Mouse (Mus musculus): ENCODE measurements around the gene Gstt1. TPM values are rescaled to one million over a fixed set of nuclear protein-coding genes. Genes with fewer than 3 reads are reported as not detected.
A peak's percentile ranks its signal among the peaks of the same experiment; 100 is the strongest.
"Not testable (repeated sequence)": the region's sequence is repeated elsewhere in the genome, so short reads cannot be mapped to it uniquely, and the experiment has no call there.

Gstt1 gene
- total RNA-seq (2022) = 10 to 100 TPM; 49.4 to 80.4 (median 66.3) TPM

- DNase-seq = peak; percentile 52
Observed at GRCm38 (mm10) chr10:75798176-75798696, at the start of gene Gstt1. Gene Gstt1 (minus strand): TSS chr10:75798584.

DNA sequence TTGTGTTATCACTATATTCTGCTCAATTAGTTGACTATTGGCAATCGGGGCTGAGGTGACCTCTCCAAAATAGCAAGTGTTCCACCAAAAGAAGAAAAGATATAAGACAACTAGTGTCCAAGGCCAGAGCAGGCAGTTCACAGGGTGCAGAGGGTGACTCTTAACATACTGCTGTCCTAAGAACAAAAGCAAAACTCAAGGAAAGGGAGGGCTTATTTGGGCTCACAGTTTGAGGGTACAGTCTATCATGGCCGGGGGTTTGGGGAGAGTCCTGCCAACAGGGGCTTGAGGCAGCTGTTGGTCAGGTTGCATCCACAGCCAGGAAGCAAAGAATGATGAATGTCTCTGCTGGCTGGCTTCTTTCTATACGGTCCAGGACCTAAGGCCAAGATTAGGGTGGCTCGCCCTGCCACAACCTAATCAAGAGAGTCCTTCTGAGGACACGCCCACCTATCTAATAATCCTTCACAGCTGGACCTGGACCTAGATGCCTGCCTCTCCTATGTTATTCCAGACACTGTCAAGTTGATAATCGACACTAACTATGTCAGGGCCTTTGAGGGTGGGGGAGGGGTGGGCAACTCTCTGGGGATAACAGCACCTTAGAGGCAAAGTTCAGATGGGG, 47.0 kb upstream of the Gstt1 start:
- no peak for DNase-seq

DNA sequence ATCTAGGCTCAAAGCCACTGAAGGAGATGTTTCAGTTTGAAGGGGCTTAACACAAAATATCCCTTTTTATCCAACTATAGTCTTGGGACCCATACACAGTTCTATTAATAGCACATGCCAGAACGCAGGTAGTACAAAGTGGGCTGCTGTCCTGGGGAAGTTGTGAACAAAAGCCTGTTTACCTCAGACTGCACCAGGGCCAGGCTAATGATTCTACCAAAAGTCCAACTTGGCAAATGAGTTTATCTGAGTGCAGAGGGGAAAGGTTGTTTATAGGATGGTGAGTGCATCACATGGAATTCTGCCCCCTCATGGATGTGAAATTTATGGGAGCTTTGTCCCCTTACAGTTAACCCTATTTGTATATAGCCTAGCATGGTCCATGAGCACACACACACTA, 46.4 kb upstream of the Gstt1 start:
- DNase-seq = no peak

GRCm38 (mm10) chr10:75843898-75844297, 45.5 kb upstream of the Gstt1 start:
- not testable (repeated sequence) for DNase-seq

DNA sequence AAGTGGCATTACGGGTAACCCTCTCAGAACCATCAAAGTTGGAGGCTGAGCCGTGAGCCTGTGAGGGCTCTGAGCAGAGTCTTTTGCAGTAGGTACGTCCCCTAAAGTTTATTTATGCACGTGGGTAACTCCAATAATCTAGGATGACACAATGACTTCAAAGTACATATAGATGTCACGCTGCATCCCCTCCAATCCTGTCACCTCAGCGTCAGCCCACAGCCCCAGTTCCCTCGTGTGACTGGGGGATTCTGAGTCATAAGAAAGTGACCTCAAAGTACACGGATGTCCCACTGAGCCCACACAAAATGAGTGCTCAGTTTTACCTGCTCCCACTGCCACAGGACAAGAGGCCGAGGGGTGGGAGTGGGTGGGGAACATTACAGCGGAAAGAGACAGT, 40.7 kb upstream of the Gstt1 start:
- no peak for DNase-seq

DNA sequence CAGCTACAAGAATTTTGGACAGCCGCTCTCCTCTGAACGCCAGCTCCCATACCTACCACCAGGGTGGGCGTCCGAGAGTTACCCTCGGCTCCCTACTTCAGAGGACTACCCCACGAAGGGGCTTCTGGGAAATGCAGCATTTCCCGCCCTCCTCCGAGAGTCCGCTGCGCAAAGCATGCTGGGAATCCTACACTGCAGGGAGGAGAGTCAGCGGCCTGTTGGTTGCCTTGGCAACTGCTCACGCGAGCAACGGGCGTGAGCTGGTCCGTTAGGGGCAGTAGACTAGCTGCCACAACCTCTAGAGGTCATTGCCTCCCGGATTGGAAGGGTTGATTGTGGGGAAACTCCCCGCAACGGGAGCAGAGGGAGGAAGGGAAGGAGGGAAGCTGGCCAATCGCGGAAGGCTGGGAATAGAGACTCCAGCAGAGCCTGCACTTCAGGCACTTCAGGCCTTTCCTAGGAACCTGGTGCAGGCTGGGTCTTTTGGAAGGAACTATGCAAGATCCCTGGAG, 38.9 kb upstream of the Gstt1 start, which contains the start of gene Gstt2:
TSS of gene Gstt2 (minus strand) at position 177 of the 512 bp plus-strand sequence.
- DNase-seq = peak; percentile 95

GRCm38 (mm10) chr10:75835761-75836531, 37.6 kb upstream of the Gstt1 start:
- DNase-seq = no peak

GRCm38 (mm10) chr10:75835307-75835706, 36.9 kb upstream of the Gstt1 start:
- DNase-seq = peak; percentile 80

GRCm38 (mm10) chr10:75834721-75835120, 36.3 kb upstream of the Gstt1 start:
- no peak for DNase-seq

DNA sequence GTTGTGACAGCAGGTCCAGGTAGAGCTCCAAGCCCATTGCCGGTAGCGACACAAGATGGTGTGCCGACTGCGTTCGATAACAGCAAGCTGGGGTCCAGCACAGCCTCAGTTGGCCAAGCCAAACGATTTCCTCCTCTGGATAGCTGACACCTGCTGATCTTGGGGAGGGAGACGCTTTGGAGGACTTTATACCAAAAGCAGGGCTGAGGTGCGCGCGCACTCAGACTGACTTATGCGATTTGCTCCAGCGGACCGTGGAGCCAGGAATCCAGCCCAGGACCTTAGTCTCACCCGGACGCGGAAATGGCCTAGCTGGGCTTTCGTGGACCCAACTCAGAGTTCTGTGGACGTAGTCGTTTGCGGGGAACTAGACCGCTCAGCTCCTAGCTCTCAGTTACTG, 35.9 kb upstream of the Gstt1 start:
- DNase-seq = peak; percentile 68

- no peak for DNase-seq
Observed at GRCm38 (mm10) chr10:75833456-75834080, 35.2 kb upstream of the Gstt1 start.

GRCm38 (mm10) chr10:75832272-75832895, 34.0 kb upstream of the Gstt1 start:
- peak; percentile 74 for DNase-seq

- DNase-seq = no peak
Observed at GRCm38 (mm10) chr10:75830275-75830670, 31.9 kb upstream of the Gstt1 start.

- DNase-seq = no peak
Observed at GRCm38 (mm10) chr10:75829529-75830274, 31.3 kb upstream of the Gstt1 start.

GRCm38 (mm10) chr10:75828500-75828931, 30.1 kb upstream of the Gstt1 start:
- no peak for DNase-seq

GRCm38 (mm10) chr10:75827668-75828360, 29.4 kb upstream of the Gstt1 start:
- peak; percentile 67 for DNase-seq

DNA sequence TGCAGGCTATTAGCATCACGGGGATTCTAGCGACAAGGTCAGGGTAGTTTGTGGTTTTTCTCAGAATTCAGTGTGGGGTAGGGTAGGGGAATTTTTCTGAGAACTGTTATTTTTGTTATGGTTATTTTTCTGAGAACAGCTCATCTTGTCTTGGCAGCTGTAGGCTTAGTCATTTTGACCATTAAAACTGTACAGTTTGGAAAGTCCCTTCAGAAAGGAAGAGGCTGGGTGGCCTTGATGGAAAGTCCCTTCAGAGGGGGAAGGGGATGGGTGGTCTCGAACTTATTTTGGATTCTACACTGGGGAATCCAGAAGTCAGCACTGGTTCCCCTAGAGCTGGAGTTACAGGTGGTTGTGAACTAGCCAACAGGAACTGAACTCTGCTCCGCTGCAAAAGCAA, 26.1 kb upstream of the Gstt1 start:
- DNase-seq = no peak

GRCm38 (mm10) chr10:75823782-75824181, 25.4 kb upstream of the Gstt1 start:
- DNase-seq = no peak

DNA sequence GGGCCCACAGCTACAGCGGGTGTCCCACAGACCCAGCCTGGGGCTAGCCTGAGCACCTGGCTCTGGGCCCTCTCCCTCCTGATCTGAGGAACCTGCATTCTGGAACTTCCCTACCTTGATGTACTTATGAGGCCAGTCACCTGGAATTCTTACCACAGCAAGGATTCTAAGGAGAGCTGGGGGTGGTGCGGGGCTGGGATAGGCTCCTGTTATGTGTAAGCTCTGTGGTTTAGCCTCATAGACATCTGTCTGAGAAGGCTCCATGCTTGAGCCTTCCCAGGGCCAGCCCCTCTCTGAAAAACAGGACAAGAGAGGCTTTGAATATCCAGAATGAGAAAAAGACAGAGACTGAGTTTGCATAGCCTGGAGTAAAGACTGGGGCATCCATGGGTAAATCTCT, 24.1 kb upstream of the Gstt1 start, which contains the start of gene Gstt4:
TSS of gene Gstt4 (minus strand) at position 101 of the 400 bp plus-strand sequence.
- no peak for DNase-seq

DNA sequence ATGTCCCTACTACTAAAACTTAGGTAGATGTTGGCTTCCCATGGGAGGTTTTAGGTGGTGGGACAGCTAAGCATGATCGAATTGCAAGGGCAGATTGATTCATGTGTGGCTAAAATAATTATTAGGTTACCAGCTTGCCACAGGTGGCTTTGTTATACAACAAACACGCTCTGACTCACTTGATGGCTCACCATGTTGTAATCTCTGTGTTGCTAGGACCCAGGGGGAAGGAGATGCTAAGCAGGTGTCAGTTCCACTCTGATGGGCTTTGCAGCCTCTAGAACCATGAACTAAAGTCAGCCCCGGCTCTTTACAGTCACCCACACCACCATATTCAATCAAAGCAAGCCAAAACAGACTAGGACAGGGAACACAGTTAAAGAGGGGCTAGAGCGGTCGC, 21.5 kb upstream of the Gstt1 start:
- no peak for DNase-seq

GRCm38 (mm10) chr10:75818641-75819040, 20.3 kb upstream of the Gstt1 start:
- DNase-seq = no peak
